Mouse (Mus musculus) CH12.LX (cell line): ENCODE measurements around the gene Iyd. TPM values are rescaled to one million over a fixed set of nuclear protein-coding genes. Genes with fewer than 3 reads are reported as not detected.

Experiments
- DNase-seq: peaks from one replicate; pipeline ENCODE4 v3.0.0-alpha.2; 2013; ENCODE audit errors: extremely low read depth
- H3K27ac ChIP-seq: 2 replicates; pipeline ENCODE4 v1.5.1; 2012; ENCODE audit warnings: low read depth, mild to moderate bottlenecking, control low read depth, moderate library complexity; ENCODE audit not compliant: insufficient read depth
- H3K27me3 ChIP-seq: replicated peaks from 2 replicates; pipeline ENCODE3; 2012; ENCODE audit warnings: inconsistent platforms
- H3K36me3 ChIP-seq, 2 experiments: replicated peaks in 1 of 2; 2 replicates each; pipeline versions ENCODE3 to v1.6.1; 2012; ENCODE audit warnings: inconsistent platforms in 1 of 2, low read length in 1 of 2, mild to moderate bottlenecking in 1 of 2, mixed read lengths in 1 of 2, moderate library complexity in 1 of 2; ENCODE audit not compliant: control insufficient read depth in 1 of 2, insufficient read depth in 1 of 2
- H3K4me1 ChIP-seq, 2 experiments: 2 replicates each; pipeline ENCODE4 v1.6.1; 2012; ENCODE audit warnings: inconsistent platforms in 1 of 2, moderate library complexity in 1 of 2; ENCODE audit not compliant: insufficient read depth in 2 of 2, control insufficient read depth in 1 of 2
- H3K4me2 ChIP-seq: 2 replicates; pipeline ENCODE4 v1.6.1; 2012; ENCODE audit warnings: low read depth, mild to moderate bottlenecking, control low read depth; ENCODE audit not compliant: poor library complexity, insufficient read depth, severe bottlenecking
- H3K4me3 ChIP-seq, 3 experiments: fragments of 150-350 bp in 1 of 3; sonication (generic) in 1 of 3; replicated peaks in 1 of 3; 2 replicates each; pipeline versions ENCODE3 to v1.5.1; 2011 to 2012; ENCODE audit warnings: low read depth in 2 of 3, low read length in 2 of 3, mild to moderate bottlenecking in 2 of 3, moderate library complexity in 2 of 3, control low read depth in 1 of 3, improper control_type of control experiment in 1 of 3, inconsistent platforms in 1 of 3, mixed read lengths in 1 of 3; ENCODE audit not compliant: poor library complexity in 1 of 3
- H3K79me2 ChIP-seq: replicated peaks from 2 replicates; pipeline ENCODE4 v1.6.1; 2012; ENCODE audit warnings: mild to moderate bottlenecking, moderate library complexity; ENCODE audit not compliant: control insufficient read depth, poor library complexity, insufficient read depth, severe bottlenecking; ENCODE audit errors: extremely low read depth
- H3K9ac ChIP-seq: 2 replicates; pipeline ENCODE4 v1.6.1; 2012; ENCODE audit warnings: low read depth, mild to moderate bottlenecking, control low read depth, moderate library complexity; ENCODE audit not compliant: insufficient read depth
- H3K9me3 ChIP-seq: replicated peaks from 2 replicates; pipeline ENCODE3; 2012; ENCODE audit warnings: low read length, inconsistent platforms, mixed read lengths
- BHLHE40 ChIP-seq: IDR thresholded peaks from 2 replicates; pipeline ENCODE4 v1.6.1; 2011; ENCODE audit warnings: mild to moderate bottlenecking, low read depth, low read length, improper control_type of control experiment
- CHD2 ChIP-seq: IDR thresholded peaks from 2 replicates; pipeline ENCODE4 v1.6.1; 2011; ENCODE audit warnings: low read length, improper control_type of control experiment
- E2F4 ChIP-seq: IDR thresholded peaks from 2 replicates; pipeline ENCODE4 v1.6.1; 2011; ENCODE audit warnings: low read depth, low read length, improper control_type of control experiment; ENCODE audit not compliant: insufficient replicate concordance
- EP300 ChIP-seq: IDR thresholded peaks from 2 replicates; pipeline ENCODE4 v1.6.1; 2011; ENCODE audit warnings: low read length, improper control_type of control experiment
- GABPA ChIP-seq: IDR thresholded peaks from 2 replicates; pipeline ENCODE4 v1.6.1; 2012; ENCODE audit warnings: low read depth, low read length, improper control_type of control experiment, inconsistent platforms; ENCODE audit not compliant: insufficient replicate concordance
- IRF4 ChIP-seq: IDR thresholded peaks from 2 replicates; pipeline ENCODE4 v1.6.1; 2014; ENCODE audit warnings: low read depth, mild to moderate bottlenecking, inconsistent platforms, low read length, improper control_type of control experiment
- MAZ ChIP-seq: IDR thresholded peaks from 2 replicates; pipeline ENCODE4 v1.6.1; 2012; ENCODE audit warnings: low read depth, mild to moderate bottlenecking, inconsistent platforms, low read length, improper control_type of control experiment, moderate library complexity
- POLR2A ChIP-seq: IDR thresholded peaks from 2 replicates; pipeline ENCODE4 v1.6.1; 2011; ENCODE audit warnings: low read depth, mild to moderate bottlenecking, improper control_type of control experiment, low read length
- RCOR1 ChIP-seq: conservative IDR thresholded peaks from 2 replicates; pipeline ENCODE4 v1.6.1; 2012; ENCODE audit warnings: low read depth, mild to moderate bottlenecking, inconsistent platforms, low read length, improper control_type of control experiment
- SIN3A ChIP-seq: IDR thresholded peaks from 2 replicates; pipeline ENCODE4 v1.6.1; 2012; ENCODE audit warnings: low read length, improper control_type of control experiment, inconsistent platforms
- UBTF ChIP-seq: IDR thresholded peaks from 2 replicates; pipeline ENCODE4 v1.6.1; 2012; ENCODE audit warnings: low read depth, mild to moderate bottlenecking, inconsistent platforms, low read length, improper control_type of control experiment, moderate library complexity
- USF1 ChIP-seq: IDR thresholded peaks from 2 replicates; pipeline ENCODE4 v1.6.1; 2014; ENCODE audit warnings: low read depth, mild to moderate bottlenecking, inconsistent platforms, low read length, improper control_type of control experiment
- ZC3H11A ChIP-seq: IDR thresholded peaks from 2 replicates; pipeline ENCODE4 v1.6.1; 2012; ENCODE audit warnings: low read depth, mild to moderate bottlenecking, inconsistent platforms, low read length, improper control_type of control experiment
- ZKSCAN1 ChIP-seq: IDR thresholded peaks from 2 replicates; pipeline ENCODE4 v1.6.1; 2012; ENCODE audit warnings: low read depth, inconsistent platforms, low read length, improper control_type of control experiment, borderline replicate concordance
- ZMIZ1 ChIP-seq: IDR thresholded peaks from 2 replicates; pipeline ENCODE4 v1.6.1; 2012; ENCODE audit warnings: low read depth, mild to moderate bottlenecking, inconsistent platforms, low read length, improper control_type of control experiment
- dilution Hi-C: fragments of 300-500 bp; cut with MboI; formaldehyde crosslinking; loops from 2 replicates; pipeline ENCODE4 v1.14.3; 2020; ENCODE audit warnings: low sequenced_read_pairs; ENCODE audit not compliant: extremely low pct_unique_long_range_greater_than_20kb, extremely low pct_ligation_motif_present
- in situ Hi-C: fragments of 300-500 bp; cut with MboI; formaldehyde crosslinking; loops from 3 replicates; pipeline ENCODE4 v1.14.3; 2019; ENCODE audit warnings: low sequenced_read_pairs, low pct_ligation_motif_present, low pct_unique_long_range_greater_than_20kb, mixed read lengths
- polyA plus RNA-seq: library from polyadenylated mRNA; unstranded; fragments of >175 nt; gene quantifications from 2 replicates; pipeline ENCODE4 v1.2.1, GENCODE M21; 2012; ENCODE audit warnings: low read depth; ENCODE audit not compliant: insufficient read length
- total RNA-seq, 2 experiments: library from RNA; depleted of rRNA; stranded (reverse); fragments of 300-350 nt in 1 of 2; fragments of >200 nt in 1 of 2; gene quantifications; 2 replicates each; pipeline ENCODE4 v1.2.3; 2012 to 2014

The Iyd gene
- total and polyA plus RNA-seq, 3 experiments: not detected

DNA sequence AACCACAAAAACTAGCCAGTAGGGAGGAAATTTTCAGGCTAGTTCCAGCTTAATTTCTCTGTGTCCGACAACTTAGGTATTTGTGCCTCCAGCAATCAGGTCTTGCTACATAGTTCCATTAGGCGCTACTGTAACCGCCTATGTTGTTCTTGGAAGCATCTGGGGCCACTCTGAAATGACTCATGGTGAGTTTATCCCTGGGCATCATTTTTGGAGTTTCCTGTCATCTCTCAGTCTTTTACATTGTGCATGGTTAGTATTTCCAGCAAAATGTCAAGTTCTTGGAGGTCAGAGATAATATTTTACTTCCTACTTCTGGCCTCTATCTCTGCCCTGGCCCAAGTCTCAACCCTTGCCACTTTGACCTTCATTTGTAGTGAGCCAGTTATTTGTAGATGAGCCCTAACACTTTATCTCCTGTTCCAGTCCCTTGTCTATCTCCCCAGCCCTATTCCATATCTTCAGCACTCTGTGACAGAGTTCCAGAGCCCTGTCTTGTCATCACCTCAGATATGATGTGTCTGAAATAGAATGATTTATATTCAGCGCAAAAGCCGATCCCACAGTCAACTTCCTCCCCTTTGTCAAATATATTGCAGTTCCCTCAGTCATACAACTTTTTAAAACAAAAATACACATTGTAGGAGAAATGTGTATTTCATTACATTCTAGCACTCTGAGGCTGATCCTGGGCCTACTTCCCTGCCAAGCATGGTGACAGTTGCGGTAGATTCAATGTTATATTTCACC, 16.8 kb upstream of the Iyd start:
- Histone ChIP-seq H3K4me3 (no peak overlapping the region), H3K9ac (no peak overlapping the region), H3K36me3 (no peaks in the 10 kb centered on the region), H3K9me3 (no peaks in the 10 kb centered on the region), H3K27me3 (no peaks in the 10 kb centered on the region), H3K4me2 (no peak overlapping the region), H3K79me2 (no peaks in the 10 kb centered on the region), H3K4me1 (no peaks in the 10 kb centered on the region), H3K27ac (no peak overlapping the region)
- no peak for TF ChIP-seq E2F4
- TF ChIP-seq USF1: no peak
- no peak for TF ChIP-seq SIN3A
- in situ Hi-C loops: no loop called here
- dilution Hi-C loops: no loop called here
- no peak for DNase-seq

DNA sequence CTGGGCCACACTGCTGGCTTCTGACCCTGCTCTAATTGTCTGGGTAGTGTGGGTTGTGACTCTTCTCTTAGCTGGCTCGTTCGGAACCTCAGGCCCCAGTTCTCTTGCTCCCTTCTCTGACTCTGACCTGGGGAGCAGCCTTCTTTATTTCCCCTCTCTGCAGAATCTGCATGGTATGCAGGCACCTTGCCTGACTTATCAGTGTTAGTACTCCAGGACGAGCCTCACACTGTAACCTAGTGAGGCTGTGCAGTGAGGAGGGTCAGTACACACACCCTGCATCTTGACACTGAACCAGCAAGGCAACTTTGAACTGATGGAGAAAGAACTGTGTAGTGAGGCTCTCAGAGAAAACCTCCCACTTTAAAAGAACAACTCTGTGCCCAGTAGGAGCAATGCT, 15.5 kb upstream of the Iyd start:
- Histone ChIP-seq H3K4me3 (no peak overlapping the region), H3K79me2 (no peaks in the 10 kb centered on the region), H3K27me3 (no peaks in the 10 kb centered on the region), H3K36me3 (no peaks in the 10 kb centered on the region), H3K9me3 (no peaks in the 10 kb centered on the region), H3K27ac (no peak overlapping the region), H3K4me1 (no peaks in the 10 kb centered on the region), H3K9ac (no peak overlapping the region), H3K4me2 (no peak overlapping the region)
- dilution Hi-C loops (no loop called here), in situ Hi-C loops (no loop called here)
- TF ChIP-seq EP300 (no peak), MAZ (no peak), POLR2A (no peak), GABPA (no peak), UBTF (no peak), ZC3H11A (no peak), SIN3A (no peak), IRF4 (no peak), ZMIZ1 (no peak), RCOR1 (no peak), CHD2 (no peak), E2F4 (no peak), ZKSCAN1 (no peak), BHLHE40 (no peak), USF1 (no peak)
- DNase-seq: no peak
